Mouse (Mus musculus) liver, embryonic 11.5 days (tissue): Measurements from ENCODE around the gene Spata20. TPM values are rescaled to one million over a fixed set of nuclear protein-coding genes. Genes with fewer than 3 reads are reported as not detected.

ENCODE experiments used
- ATAC-seq: fragments of 200-750 bp; cut with Nextera tagmentation; replicated peaks from 2 replicates; pipeline ENCODE4 v1.8.0; 2017; ENCODE audit warnings: moderate number of reproducible peaks, mild to moderate bottlenecking, moderate TSS enrichment, moderate library complexity; ENCODE audit not compliant: low FRiP score
- DNase-seq: peaks from one replicate; pipeline ENCODE4 v3.0.0-alpha.2; 2017; ENCODE audit warnings: low spot score
- H3K27ac ChIP-seq: fragments of 300-500 bp; sonication (generic); 2 replicates; pipeline ENCODE4 v1.5.1; 2014; ENCODE audit warnings: mild to moderate bottlenecking, low read depth, low read length, control low read depth
- H3K27me3 ChIP-seq: fragments of 300-500 bp; sonication (generic); replicated peaks from 2 replicates; pipeline ENCODE4 v1.6.1; 2014; ENCODE audit warnings: low read length, mixed read lengths; ENCODE audit not compliant: control insufficient read depth, insufficient read depth
- H3K36me3 ChIP-seq: fragments of 300-500 bp; sonication (generic); 2 replicates; pipeline ENCODE4 v1.6.1; 2014; ENCODE audit warnings: mild to moderate bottlenecking, low read length, moderate library complexity, mixed read lengths; ENCODE audit not compliant: control insufficient read depth, insufficient read depth
- H3K4me1 ChIP-seq: fragments of 300-500 bp; sonication (generic); replicated peaks from 2 replicates; pipeline ENCODE4 v1.6.1; 2014; ENCODE audit warnings: low read length, mixed read lengths; ENCODE audit not compliant: control insufficient read depth, insufficient read depth
- H3K4me2 ChIP-seq: fragments of 300-500 bp; sonication (generic); 2 replicates; pipeline ENCODE4 v1.6.1; 2014; ENCODE audit warnings: mild to moderate bottlenecking, control low read depth, moderate library complexity
- H3K4me3 ChIP-seq: fragments of 300-500 bp; sonication (generic); 2 replicates; pipeline ENCODE4 v1.5.1; 2014; ENCODE audit warnings: low read depth, low read length, control low read depth
- H3K9ac ChIP-seq: fragments of 300-500 bp; sonication (generic); 2 replicates; pipeline ENCODE4 v1.6.1; 2014; ENCODE audit warnings: low read depth, low read length, control low read depth
- H3K9me3 ChIP-seq: fragments of 300-500 bp; sonication (generic); 2 replicates; pipeline ENCODE4 v1.6.1; 2016; ENCODE audit warnings: low read length, inconsistent platforms, mixed read lengths; ENCODE audit not compliant: control insufficient read depth
- WGBS: fragments of 180-500 bp; shearing (Covaris S2); extraction: QIAGEN DNeasy Blood & Tissue Kit; methylation state at CpG from one replicate; pipeline ENCODE4 v1.1.7; 2014; 5-methylcytosine and 5-hydroxymethylcytosine counted together
- polyA plus RNA-seq: library from polyadenylated mRNA; unstranded; fragments of >200 nt; fragmentation: Nextera tagmentation; extraction: Ambion mirVana; gene quantifications from 2 replicates; pipeline ENCODE4 v1.2.1, GENCODE M21; 2014

Gene Spata20
- polyA plus RNA-seq, 1 experiment from 2014 or later = not detected

GRCm38 (mm10) chr11:94488767-94489533 is 3.0 kb upstream of the Spata20 start:
- no peak overlapping the region for H3K27ac ChIP-seq
- no peak for DNase-seq
- 78% methylated on average over 11 of the region's 11 CpGs for WGBS
- H3K9ac ChIP-seq = no peak overlapping the region
- H3K9me3 ChIP-seq = no peaks in the 10 kb centered on the region
- no peaks in the 10 kb centered on the region for H3K36me3 ChIP-seq
- peaks cover 61% of the 10 kb centered on the region for H3K27me3 ChIP-seq
- ATAC-seq = no peak
- no peak overlapping the region for H3K4me2 ChIP-seq
- no peaks in the 10 kb centered on the region; the same call in 1 of the 2 replicates for H3K4me1 ChIP-seq
- H3K4me3 ChIP-seq = no peak overlapping the region

GRCm38 (mm10) chr11:94485223-94485622 is 756 bp downstream of the Spata20 start:
- 66% methylated on average over 5 of the region's 5 CpGs for WGBS

GRCm38 (mm10) chr11:94484636-94485035 is 1.3 kb downstream of the Spata20 start:
- H3K27me3 ChIP-seq = peaks cover 33% of the 10 kb centered on the region

More at GRCm38 (mm10) chr11:94485223-94485622, 756 bp downstream of the Spata20 start:
- no peak overlapping the region for H3K4me3 ChIP-seq
- H3K9me3 ChIP-seq = no peaks in the 10 kb centered on the region
- DNase-seq (no peak), ATAC-seq (no peak)
- H3K4me2 ChIP-seq = no peak overlapping the region
- no peak overlapping the region for H3K27ac ChIP-seq
- H3K4me1 ChIP-seq = no peaks in the 10 kb centered on the region
- H3K27me3 ChIP-seq = peaks cover 38% of the 10 kb centered on the region
- no peaks in the 10 kb centered on the region for H3K36me3 ChIP-seq
- H3K9ac ChIP-seq = no peak overlapping the region

GRCm38 (mm10) chr11:94483921-94484320 is 2.1 kb downstream of the Spata20 start:
- no peak overlapping the region for H3K9ac ChIP-seq
- no peaks in the 10 kb centered on the region for H3K36me3 ChIP-seq
- 78% methylated on average over 14 of the region's 14 CpGs for WGBS
- no peak overlapping the region for H3K4me3 ChIP-seq
- ATAC-seq = no peak
- DNase-seq = no peak
- peaks cover 33% of the 10 kb centered on the region for H3K27me3 ChIP-seq
- H3K27ac ChIP-seq = no peak overlapping the region
- H3K4me1 ChIP-seq = no peaks in the 10 kb centered on the region
- H3K4me2 ChIP-seq = no peak overlapping the region
- H3K9me3 ChIP-seq = no peaks in the 10 kb centered on the region

More at GRCm38 (mm10) chr11:94484636-94485035, 1.3 kb downstream of the Spata20 start:
- Histone ChIP-seq H3K36me3 (no peaks in the 10 kb centered on the region), H3K9me3 (no peaks in the 10 kb centered on the region), H3K4me1 (no peaks in the 10 kb centered on the region), H3K4me2 (no peak overlapping the region), H3K9ac (no peak overlapping the region), H3K4me3 (no peak overlapping the region), H3K27ac (no peak overlapping the region)
- ATAC-seq (no peak), DNase-seq (no peak)
- WGBS = 84% methylated on average over 9 of the region's 9 CpGs

GRCm38 (mm10) chr11:94483436-94483835 is 2.5 kb downstream of the Spata20 start:
- H3K27me3 ChIP-seq = peaks cover 35% of the 10 kb centered on the region
- no peak overlapping the region for H3K4me2 ChIP-seq
- no peaks in the 10 kb centered on the region for H3K9me3 ChIP-seq
- DNase-seq = no peak
- H3K4me1 ChIP-seq = no peaks in the 10 kb centered on the region
- H3K27ac ChIP-seq = no peak overlapping the region
- no peak for ATAC-seq
- H3K4me3 ChIP-seq = no peak overlapping the region
- no peak overlapping the region for H3K9ac ChIP-seq
- 69% methylated on average over 11 of the region's 11 CpGs for WGBS
- no peaks in the 10 kb centered on the region for H3K36me3 ChIP-seq

GRCm38 (mm10) chr11:94482738-94483137 is 3.2 kb downstream of the Spata20 start:
- H3K27ac ChIP-seq = no peak overlapping the region
- H3K9me3 ChIP-seq = no peaks in the 10 kb centered on the region
- H3K36me3 ChIP-seq = no peaks in the 10 kb centered on the region
- no peak overlapping the region for H3K9ac ChIP-seq
- H3K27me3 ChIP-seq = peaks cover 41% of the 10 kb centered on the region
- ATAC-seq = no peak
- no peaks in the 10 kb centered on the region for H3K4me1 ChIP-seq
- no peak overlapping the region for H3K4me2 ChIP-seq
- H3K4me3 ChIP-seq = no peak overlapping the region
- 84% methylated on average over 11 of the region's 11 CpGs for WGBS
- no peak for DNase-seq

DNA sequence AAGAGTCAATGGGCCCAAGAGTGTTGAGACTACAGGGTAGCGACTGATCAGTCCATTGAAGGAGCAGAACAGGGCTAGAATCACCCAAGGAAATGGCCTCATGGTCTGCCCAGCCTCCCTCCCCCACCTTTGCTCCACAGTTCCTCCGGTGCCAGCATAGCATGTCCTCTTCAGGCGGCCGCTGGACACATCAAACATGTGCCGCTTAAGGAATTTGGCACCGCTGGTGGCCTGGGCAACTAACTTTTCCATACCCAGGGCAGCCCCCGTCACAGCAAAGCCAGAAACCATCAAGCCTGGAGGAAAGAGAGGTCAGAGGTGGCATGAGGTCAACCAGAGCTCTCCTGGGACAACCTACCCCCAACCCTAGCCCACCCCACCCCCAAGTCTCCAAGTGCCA is 4.0 kb downstream of the Spata20 start:
- H3K9me3 ChIP-seq = no peaks in the 10 kb centered on the region
- WGBS = 81% methylated on average over 7 of the region's 7 CpGs

DNA sequence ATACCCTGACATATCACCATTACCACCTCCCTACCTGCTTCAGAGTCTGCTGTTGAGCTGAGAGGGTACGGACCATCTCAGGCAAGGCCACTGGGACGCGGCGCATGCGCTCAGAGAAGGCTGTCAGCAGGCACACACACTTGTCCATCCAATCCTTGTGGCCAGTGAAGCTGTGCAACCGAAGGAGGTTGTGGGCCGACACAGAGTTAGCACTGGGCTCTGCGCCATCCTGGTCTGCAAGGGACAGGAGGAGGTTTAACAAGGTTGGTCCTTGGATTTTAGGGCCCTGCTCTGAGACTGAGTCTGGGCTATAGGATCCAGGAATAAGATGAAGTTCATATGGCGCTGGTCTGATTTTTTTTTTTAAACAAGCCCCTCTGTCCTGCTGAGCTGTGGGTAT is 5.6 kb downstream of the Spata20 start:
- Histone ChIP-seq H3K4me3 (no peak overlapping the region), H3K9ac (no peak overlapping the region), H3K4me1 (no peaks in the 10 kb centered on the region), H3K27me3 (peaks cover 55% of the 10 kb centered on the region), H3K9me3 (no peaks in the 10 kb centered on the region), H3K36me3 (no peaks in the 10 kb centered on the region), H3K27ac (no peak overlapping the region), H3K4me2 (no peak overlapping the region)
- DNase-seq (no peak), ATAC-seq (no peak)
- 78% methylated on average over 9 of the region's 9 CpGs for WGBS

More for the DNA sequence above, 4.0 kb downstream of the Spata20 start:
- ATAC-seq = no peak
- DNase-seq = no peak
- Histone ChIP-seq H3K4me1 (no peaks in the 10 kb centered on the region), H3K27me3 (peaks cover 46% of the 10 kb centered on the region), H3K9ac (no peak overlapping the region), H3K36me3 (no peaks in the 10 kb centered on the region), H3K27ac (no peak overlapping the region), H3K4me3 (no peak overlapping the region), H3K4me2 (no peak overlapping the region)

GRCm38 (mm10) chr11:94477651-94478050 is 8.3 kb downstream of the Spata20 start:
- ATAC-seq (no peak), DNase-seq (no peak)
- Histone ChIP-seq H3K36me3 (no peaks in the 10 kb centered on the region), H3K9me3 (no peaks in the 10 kb centered on the region), H3K27me3 (peaks cover 73% of the 10 kb centered on the region), H3K4me3 (no peak overlapping the region), H3K4me1 (peaks cover 8% of the 10 kb centered on the region), H3K4me2 (no peak overlapping the region), H3K9ac (no peak overlapping the region), H3K27ac (no peak overlapping the region)
- WGBS = 69% methylated on average over 6 of the region's 6 CpGs
